Comparison of ENCODE assay signal across 13 mouse cellular contexts in genomic region chr19:48020103-48020502, GRCm38 (mm10).
"Had no signal": no experiment of that assay in that cellular context is flagged by ENCODE, and none has a peak within 500 bp of the region (broad histone marks: within the 10 kb centered on the region; RNA-seq: fewer than 3 reads in every experiment).

No protein-coding gene starts in this region.

- H3K27me3 ChIP-seq: hindbrain, embryonic 13.5 days; liver, embryonic 12.5 days had no signal

- DNase-seq: kidney, adult 8-10 months; kidney, postnatal 36 days; layer of hippocampus, adult 9-11 months; layer of hippocampus, postnatal 36 days; midbrain, embryonic 14.5 days; right cerebral cortex, adult 18-20 months; right cerebral cortex, postnatal 25 days; thymus, postnatal 4 days had no signal

- H3K9ac ChIP-seq: hindbrain, embryonic 13.5 days; limb, embryonic 15.5 days; liver, embryonic 12.5 days had no signal

- H3K9me3 ChIP-seq: hindbrain, embryonic 13.5 days; limb, embryonic 15.5 days; liver, embryonic 12.5 days; midbrain, embryonic 10.5 days had no signal

- ATAC-seq: hindbrain, postnatal 0 days; liver, embryonic 12.5 days had no signal

- H3K27ac ChIP-seq: hindbrain, embryonic 13.5 days; hindbrain, postnatal 0 days; limb, embryonic 15.5 days; liver, embryonic 12.5 days; midbrain, embryonic 10.5 days had no signal

- H3K36me3 ChIP-seq: hindbrain, embryonic 13.5 days; limb, embryonic 15.5 days; liver, embryonic 12.5 days; midbrain, embryonic 10.5 days had no signal

- H3K4me1 ChIP-seq: liver, embryonic 12.5 days; midbrain, embryonic 10.5 days had no signal

- H3K4me3 ChIP-seq: hindbrain, embryonic 13.5 days; limb, embryonic 15.5 days; liver, embryonic 12.5 days; midbrain, embryonic 10.5 days had no signal

- H3K4me2 ChIP-seq: hindbrain, embryonic 13.5 days; limb, embryonic 15.5 days; liver, embryonic 12.5 days had no signal
